Mouse (Mus musculus): ENCODE results near the gene Bcar1. TPM values are rescaled to one million over a fixed set of nuclear protein-coding genes. Genes with fewer than 3 reads are reported as not detected.

Bcar1 gene
- polyA plus RNA-seq, 1 experiment from 2014 or later: 5.6 TPM

GRCm38 (mm10) chr8:111713291-111713690, 30.3 kb downstream of the Bcar1 start:
- no peak overlapping the region for H3K4me3 ChIP-seq (replicated peaks)
- H3K9me3 ChIP-seq (replicated peaks): no peaks in the 10 kb centered on the region
- H3K9ac ChIP-seq: no peak overlapping the region
- peaks cover 29% of the 10 kb centered on the region for H3K4me1 ChIP-seq (replicated peaks)
- ATAC-seq (ENCODE audit: low read depth) (no peak), DNase-seq (no peak)
- no peak overlapping the region for H3K4me2 ChIP-seq
- peaks cover 34% of the 10 kb centered on the region for H3K36me3 ChIP-seq
- WGBS (ENCODE audit: insufficient replicate concordance): 76% methylated on average over 11 of the region's 11 CpGs
- H3K27ac ChIP-seq: no peak overlapping the region
- H3K27me3 ChIP-seq: 0 out of 2 replicates have a peak, but pooled peaks cover 2% of the 10 kb centered on the region

- WGBS (ENCODE audit: insufficient replicate concordance): 54% methylated on average over 6 of the region's 6 CpGs
- peaks cover 34% of the 10 kb centered on the region for H3K36me3 ChIP-seq
- ATAC-seq (ENCODE audit: low read depth): no peak
These were observed 31.0 kb downstream of the Bcar1 start for GRCm38 (mm10) chr8:111712588-111712987.

GRCm38 (mm10) chr8:111712135-111712534, 31.5 kb downstream of the Bcar1 start:
- Histone ChIP-seq H3K4me3 (replicated peaks) (no peak overlapping the region), H3K9ac (no peak overlapping the region), H3K4me2 (no peak overlapping the region), H3K36me3 (peaks cover 34% of the 10 kb centered on the region), H3K9me3 (replicated peaks) (no peaks in the 10 kb centered on the region), H3K27me3 (0 out of 2 replicates have a peak, but pooled peaks cover 2% of the 10 kb centered on the region), H3K27ac (no peak overlapping the region), H3K4me1 (replicated peaks) (peaks cover 17% of the 10 kb centered on the region)
- DNase-seq: no peak
- WGBS (ENCODE audit: insufficient replicate concordance): 63% methylated on average over 9 of the region's 9 CpGs
- ATAC-seq (ENCODE audit: low read depth): no peak

More at GRCm38 (mm10) chr8:111712588-111712987, 31.0 kb downstream of the Bcar1 start:
- no peak overlapping the region for H3K4me2 ChIP-seq
- H3K4me1 ChIP-seq (replicated peaks): peaks cover 22% of the 10 kb centered on the region
- no peak overlapping the region for H3K27ac ChIP-seq
- H3K27me3 ChIP-seq: 0 out of 2 replicates have a peak, but pooled peaks cover 2% of the 10 kb centered on the region
- H3K4me3 ChIP-seq (replicated peaks): no peak overlapping the region
- no peak overlapping the region for H3K9ac ChIP-seq
- H3K9me3 ChIP-seq (replicated peaks): no peaks in the 10 kb centered on the region
- peak; percentile 34 for DNase-seq

- Histone ChIP-seq H3K36me3 (peaks cover 34% of the 10 kb centered on the region), H3K27ac (no peak overlapping the region), H3K4me3 (replicated peaks) (no peak overlapping the region), H3K4me1 (replicated peaks) (peaks cover 9% of the 10 kb centered on the region), H3K9ac (no peak overlapping the region), H3K9me3 (replicated peaks) (no peaks in the 10 kb centered on the region), H3K27me3 (0 out of 2 replicates have a peak, but pooled peaks cover 2% of the 10 kb centered on the region), H3K4me2 (no peak overlapping the region)
- ATAC-seq (ENCODE audit: low read depth): no peak
- DNase-seq: no peak
- 77% methylated on average over 20 of the region's 20 CpGs for WGBS (ENCODE audit: insufficient replicate concordance)
These were observed 32.7 kb downstream of the Bcar1 start for GRCm38 (mm10) chr8:111710777-111711485.

GRCm38 (mm10) chr8:111709223-111709622, 34.4 kb downstream of the Bcar1 start:
- Histone ChIP-seq H3K9me3 (replicated peaks) (no peaks in the 10 kb centered on the region), H3K4me3 (replicated peaks) (no peak overlapping the region), H3K27ac (peak overlapping the region; percentile 75), H3K27me3 (0 out of 2 replicates have a peak, but pooled peaks cover 2% of the 10 kb centered on the region), H3K36me3 (peaks cover 20% of the 10 kb centered on the region), H3K4me1 (replicated peaks) (peaks cover 23% of the 10 kb centered on the region), H3K4me2 (0 out of 2 replicates have a peak overlapping the region, but pooled peaks have one; percentile 12), H3K9ac (no peak overlapping the region)
- ATAC-seq (ENCODE audit: low read depth): 0 out of 2 replicates have a peak, but pooled peaks have one; percentile 10
- no peak for DNase-seq
- 61% methylated on average over 1 of the region's 1 CpGs for WGBS (ENCODE audit: insufficient replicate concordance)

- DNase-seq (no peak), ATAC-seq (ENCODE audit: low read depth) (peak; percentile 39)
- Histone ChIP-seq H3K9me3 (replicated peaks) (no peaks in the 10 kb centered on the region), H3K27ac (peak overlapping the region; percentile 75), H3K4me3 (replicated peaks) (no peak overlapping the region), H3K27me3 (0 out of 2 replicates have a peak, but pooled peaks cover 4% of the 10 kb centered on the region), H3K4me2 (no peak overlapping the region), H3K36me3 (peaks cover 11% of the 10 kb centered on the region), H3K4me1 (replicated peaks) (peaks cover 23% of the 10 kb centered on the region), H3K9ac (no peak overlapping the region)
- 54% methylated on average over 6 of the region's 6 CpGs for WGBS (ENCODE audit: insufficient replicate concordance)
These were observed 35.3 kb downstream of the Bcar1 start for GRCm38 (mm10) chr8:111708265-111708664.

GRCm38 (mm10) chr8:111705699-111706098, 37.9 kb downstream of the Bcar1 start:
- Histone ChIP-seq H3K4me2 (no peak overlapping the region), H3K9me3 (replicated peaks) (no peaks in the 10 kb centered on the region), H3K4me3 (replicated peaks) (no peak overlapping the region), H3K27ac (no peak overlapping the region), H3K27me3 (0 out of 2 replicates have a peak, but pooled peaks cover 5% of the 10 kb centered on the region), H3K36me3 (peaks cover 3% of the 10 kb centered on the region), H3K4me1 (replicated peaks) (peaks cover 23% of the 10 kb centered on the region), H3K9ac (no peak overlapping the region)
- DNase-seq: no peak
- WGBS (ENCODE audit: insufficient replicate concordance): 59% methylated on average over 5 of the region's 5 CpGs
- ATAC-seq (ENCODE audit: low read depth): no peak

- H3K27ac ChIP-seq: peak overlapping the region; percentile 53
These were observed 38.4 kb downstream of the Bcar1 start for GRCm38 (mm10) chr8:111705222-111705621.

GRCm38 (mm10) chr8:111704585-111704984, 39.0 kb downstream of the Bcar1 start:
- Histone ChIP-seq H3K27ac (peak overlapping the region; percentile 53), H3K36me3 (no peaks in the 10 kb centered on the region), H3K4me3 (replicated peaks) (no peak overlapping the region), H3K9ac (no peak overlapping the region), H3K4me1 (replicated peaks) (peaks cover 18% of the 10 kb centered on the region), H3K4me2 (no peak overlapping the region), H3K9me3 (replicated peaks) (no peaks in the 10 kb centered on the region), H3K27me3 (0 out of 2 replicates have a peak, but pooled peaks cover 5% of the 10 kb centered on the region)
- ATAC-seq (ENCODE audit: low read depth) (no peak), DNase-seq (no peak)
- WGBS (ENCODE audit: insufficient replicate concordance): 74% methylated on average over 12 of the region's 12 CpGs

More at GRCm38 (mm10) chr8:111705222-111705621, 38.4 kb downstream of the Bcar1 start:
- ATAC-seq (ENCODE audit: low read depth) (peak; percentile 69), DNase-seq (no peak)
- Histone ChIP-seq H3K9me3 (replicated peaks) (no peaks in the 10 kb centered on the region), H3K4me3 (replicated peaks) (no peak overlapping the region), H3K27me3 (0 out of 2 replicates have a peak, but pooled peaks cover 5% of the 10 kb centered on the region), H3K9ac (no peak overlapping the region), H3K4me2 (no peak overlapping the region), H3K4me1 (replicated peaks) (peaks cover 23% of the 10 kb centered on the region), H3K36me3 (no peaks in the 10 kb centered on the region)
- 11% methylated on average over 3 of the region's 3 CpGs for WGBS (ENCODE audit: insufficient replicate concordance)

- no peak overlapping the region for H3K27ac ChIP-seq
- H3K9me3 ChIP-seq (replicated peaks): no peaks in the 10 kb centered on the region
These were observed 42.2 kb downstream of the Bcar1 start for GRCm38 (mm10) chr8:111701380-111701779.

GRCm38 (mm10) chr8:111700740-111701139, 42.9 kb downstream of the Bcar1 start:
- no peak overlapping the region for H3K4me3 ChIP-seq (replicated peaks)
- no peak for DNase-seq
- no peak overlapping the region for H3K4me2 ChIP-seq
- no peak for ATAC-seq (ENCODE audit: low read depth)
- WGBS (ENCODE audit: insufficient replicate concordance): 71% methylated on average over 5 of the region's 5 CpGs
- no peak overlapping the region for H3K27ac ChIP-seq
- H3K9ac ChIP-seq: no peak overlapping the region
- 0 out of 2 replicates have a peak, but pooled peaks cover 5% of the 10 kb centered on the region for H3K27me3 ChIP-seq
- H3K4me1 ChIP-seq (replicated peaks): peaks cover 12% of the 10 kb centered on the region
- no peaks in the 10 kb centered on the region for H3K36me3 ChIP-seq
- no peaks in the 10 kb centered on the region for H3K9me3 ChIP-seq (replicated peaks)

More at GRCm38 (mm10) chr8:111701380-111701779, 42.2 kb downstream of the Bcar1 start:
- peaks cover 15% of the 10 kb centered on the region for H3K4me1 ChIP-seq (replicated peaks)
- 61% methylated on average over 9 of the region's 9 CpGs for WGBS (ENCODE audit: insufficient replicate concordance)
- no peak overlapping the region for H3K4me3 ChIP-seq (replicated peaks)
- no peaks in the 10 kb centered on the region for H3K36me3 ChIP-seq
- no peak overlapping the region for H3K9ac ChIP-seq
- H3K27me3 ChIP-seq: 0 out of 2 replicates have a peak, but pooled peaks cover 5% of the 10 kb centered on the region
- ATAC-seq (ENCODE audit: low read depth) (no peak), DNase-seq (no peak)
- H3K4me2 ChIP-seq: no peak overlapping the region
